Mouse (Mus musculus) liver, embryonic 15.5 days (tissue): Measurements from ENCODE around the gene Tcf20. TPM values are rescaled to one million over a fixed set of nuclear protein-coding genes. Genes with fewer than 3 reads are reported as not detected.

Experiments used
- ATAC-seq: fragments of 200-750 bp; cut with Nextera tagmentation; 2 replicates; pipeline ENCODE4 v1.8.0; 2017; ENCODE audit warnings: moderate number of reproducible peaks, mild to moderate bottlenecking, moderate library complexity; ENCODE audit not compliant: insufficient read depth
- H3K27ac ChIP-seq: fragments of 300-500 bp; sonication (generic); replicated peaks from 2 replicates; pipeline ENCODE4 v1.5.1; 2015; ENCODE audit warnings: mild to moderate bottlenecking, inconsistent platforms
- H3K27me3 ChIP-seq: fragments of 300-500 bp; sonication (generic); 2 replicates; pipeline ENCODE4 v1.6.1; 2015; ENCODE audit warnings: mild to moderate bottlenecking, inconsistent platforms
- H3K36me3 ChIP-seq: fragments of 300-500 bp; sonication (generic); replicated peaks from 2 replicates; pipeline ENCODE4 v1.6.1; 2015; ENCODE audit warnings: moderate library complexity, mild to moderate bottlenecking, inconsistent platforms
- H3K4me1 ChIP-seq: fragments of 300-500 bp; sonication (generic); replicated peaks from 2 replicates; pipeline ENCODE4 v1.6.1; 2015; ENCODE audit warnings: inconsistent platforms
- H3K4me2 ChIP-seq: fragments of 300-500 bp; sonication (generic); 2 replicates; pipeline ENCODE4 v1.6.1; 2015; ENCODE audit warnings: moderate library complexity, mild to moderate bottlenecking, inconsistent platforms
- H3K4me3 ChIP-seq: fragments of 300-500 bp; sonication (generic); replicated peaks from 2 replicates; pipeline ENCODE4 v1.5.1; 2015; ENCODE audit warnings: mild to moderate bottlenecking, inconsistent platforms
- H3K9ac ChIP-seq: fragments of 300-500 bp; sonication (generic); 2 replicates; pipeline ENCODE4 v1.6.1; 2015; ENCODE audit warnings: moderate library complexity, mild to moderate bottlenecking, inconsistent platforms
- H3K9me3 ChIP-seq: fragments of 300-500 bp; sonication (generic); replicated peaks from 2 replicates; pipeline ENCODE4 v1.6.1; 2016; ENCODE audit warnings: inconsistent platforms
- WGBS: fragments of 180-500 bp; shearing (Covaris S2); methylation state at CpG from one replicate; pipeline ENCODE4 v1.1.7; 2015; ENCODE audit warnings: mixed read lengths; ENCODE audit not compliant: insufficient replicate concordance; 5-methylcytosine and 5-hydroxymethylcytosine counted together
- polyA plus RNA-seq: library from polyadenylated mRNA; unstranded; fragments of >200 nt; fragmentation: Nextera tagmentation; extraction: Ambion mirVana; gene quantifications from 2 replicates; pipeline ENCODE4 v1.2.1, GENCODE M21; 2015

Gene Tcf20
- polyA plus RNA-seq, 1 experiment from 2014 or later: 2.1 TPM

DNA sequence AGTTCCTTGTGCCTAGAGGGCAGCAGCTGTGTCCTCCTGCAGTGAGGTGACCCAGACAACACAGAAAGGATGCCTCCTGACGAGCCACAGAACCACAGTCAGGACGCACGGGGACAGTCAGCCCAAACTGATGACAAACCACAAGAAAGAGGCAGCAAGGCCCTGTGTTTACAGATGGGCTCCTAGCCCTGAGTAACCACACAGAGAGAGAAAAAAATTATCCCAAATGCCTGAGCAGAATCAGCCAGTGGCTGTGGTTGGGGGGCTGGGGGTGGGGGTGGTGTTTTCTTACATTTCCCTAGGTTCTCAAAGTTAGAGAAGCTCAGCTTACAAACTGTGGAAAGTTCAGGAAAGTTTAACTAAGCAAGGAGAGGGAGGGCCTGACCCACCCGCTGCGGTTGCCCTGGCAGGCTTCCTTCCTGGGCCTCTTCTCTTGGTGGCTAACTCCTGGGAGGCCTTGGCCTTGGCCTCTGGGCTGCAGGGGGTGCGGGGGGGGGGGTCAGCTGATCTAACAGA is 18.4 kb downstream of the Tcf20 start:
- Histone ChIP-seq H3K4me3 (no peak overlapping the region), H3K27me3 (peaks cover 47% of the 10 kb centered on the region), H3K27ac (no peak overlapping the region), H3K4me2 (no peak overlapping the region), H3K9me3 (no peaks in the 10 kb centered on the region), H3K36me3 (no peaks in the 10 kb centered on the region), H3K4me1 (no peaks in the 10 kb centered on the region), H3K9ac (no peak overlapping the region)
- WGBS: 11% methylated on average over 6 of the region's 6 CpGs
- ATAC-seq: no peak

DNA sequence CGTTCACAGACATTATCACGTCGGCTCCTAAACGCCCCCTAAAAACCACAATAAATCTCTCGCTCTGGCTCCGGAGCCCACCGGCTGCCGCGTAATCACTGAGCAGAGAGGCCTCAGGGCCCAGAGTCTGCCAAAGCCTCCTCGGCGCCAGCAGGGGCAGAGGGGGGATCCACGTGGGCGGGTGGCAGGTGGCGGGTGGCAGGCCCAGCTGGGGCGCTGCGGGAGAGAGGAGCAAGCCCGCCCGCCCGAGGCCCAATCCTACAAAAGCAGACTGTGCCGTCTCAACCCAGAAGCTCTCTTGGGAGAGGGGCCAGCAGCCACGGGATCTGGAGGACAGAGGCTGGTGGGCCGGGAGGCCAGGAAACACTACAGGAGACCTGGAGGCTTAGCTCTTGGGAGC is 19.2 kb downstream of the Tcf20 start:
- H3K9me3 ChIP-seq: no peaks in the 10 kb centered on the region
- H3K27ac ChIP-seq: no peak overlapping the region
- no peak for ATAC-seq
- H3K9ac ChIP-seq: no peak overlapping the region
- H3K4me1 ChIP-seq: no peaks in the 10 kb centered on the region
- peaks cover 55% of the 10 kb centered on the region for H3K27me3 ChIP-seq
- H3K36me3 ChIP-seq: no peaks in the 10 kb centered on the region
- 4% methylated on average over 22 of the region's 22 CpGs for WGBS
- no peak overlapping the region for H3K4me2 ChIP-seq
- H3K4me3 ChIP-seq: no peak overlapping the region

DNA sequence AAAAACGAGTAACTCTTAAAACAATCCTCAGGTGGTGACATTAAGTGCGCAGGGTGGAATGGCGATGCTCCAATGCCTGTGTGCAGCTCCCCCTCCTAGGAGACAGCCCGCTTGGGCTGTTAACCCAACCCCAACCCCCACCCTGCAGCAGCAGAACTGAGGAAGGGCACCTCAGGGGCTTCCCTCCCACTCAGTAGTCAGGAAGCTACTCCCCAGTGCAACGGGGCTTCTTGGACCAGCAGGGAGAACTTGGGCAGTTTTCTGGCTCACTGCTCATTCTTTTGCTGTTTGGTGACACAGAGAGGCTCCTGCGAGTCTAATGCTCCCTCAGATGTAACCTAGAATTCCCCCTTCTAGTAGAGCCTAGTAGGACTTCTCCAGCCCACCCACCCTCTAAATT is 19.7 kb downstream of the Tcf20 start:
- 35% methylated on average over 6 of the region's 6 CpGs for WGBS
- H3K36me3 ChIP-seq: no peaks in the 10 kb centered on the region
- no peaks in the 10 kb centered on the region for H3K4me1 ChIP-seq
- no peaks in the 10 kb centered on the region for H3K9me3 ChIP-seq
- ATAC-seq: no peak
- no peak overlapping the region for H3K4me3 ChIP-seq
- no peak overlapping the region for H3K27ac ChIP-seq
- H3K27me3 ChIP-seq: peaks cover 59% of the 10 kb centered on the region
- H3K9ac ChIP-seq: no peak overlapping the region
- no peak overlapping the region for H3K4me2 ChIP-seq

DNA sequence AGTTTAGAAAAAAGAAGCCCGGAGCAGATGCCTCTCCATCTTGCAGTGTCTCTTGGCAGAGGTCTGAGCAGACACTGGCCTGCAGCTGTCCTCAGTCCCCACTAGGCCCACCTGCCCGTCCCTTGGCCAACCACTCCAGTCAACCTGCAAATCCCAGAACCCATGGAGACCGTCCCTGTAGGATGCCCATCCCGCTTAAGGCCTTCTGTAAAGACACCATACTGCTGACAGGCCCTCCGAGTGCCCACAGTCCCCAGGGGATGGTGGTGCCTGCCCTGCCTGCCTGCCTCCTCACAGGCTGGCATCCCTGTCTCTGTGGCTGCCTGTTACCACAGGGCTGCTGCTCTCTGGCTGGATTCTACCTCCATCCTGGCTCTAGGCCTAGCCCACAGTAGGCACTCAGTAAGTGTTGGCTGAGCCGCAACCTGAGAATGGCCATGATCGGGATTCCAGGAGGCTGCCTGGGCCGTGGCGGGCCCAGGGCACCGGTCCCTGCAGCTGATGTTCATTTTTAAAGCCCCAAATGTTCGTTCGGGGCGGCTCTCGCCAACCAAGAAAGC is 23.3 kb downstream of the Tcf20 start:
- H3K4me2 ChIP-seq: no peak overlapping the region
- ATAC-seq: no peak
- peaks cover 95% of the 10 kb centered on the region for H3K27me3 ChIP-seq
- no peak overlapping the region for H3K4me3 ChIP-seq
- H3K27ac ChIP-seq: no peak overlapping the region
- H3K4me1 ChIP-seq: peaks cover 5% of the 10 kb centered on the region; the same call in 1 of the 2 replicates
- 64% methylated on average over 14 of the region's 14 CpGs for WGBS
- H3K9me3 ChIP-seq: no peaks in the 10 kb centered on the region
- no peaks in the 10 kb centered on the region for H3K36me3 ChIP-seq
- no peak overlapping the region for H3K9ac ChIP-seq

DNA sequence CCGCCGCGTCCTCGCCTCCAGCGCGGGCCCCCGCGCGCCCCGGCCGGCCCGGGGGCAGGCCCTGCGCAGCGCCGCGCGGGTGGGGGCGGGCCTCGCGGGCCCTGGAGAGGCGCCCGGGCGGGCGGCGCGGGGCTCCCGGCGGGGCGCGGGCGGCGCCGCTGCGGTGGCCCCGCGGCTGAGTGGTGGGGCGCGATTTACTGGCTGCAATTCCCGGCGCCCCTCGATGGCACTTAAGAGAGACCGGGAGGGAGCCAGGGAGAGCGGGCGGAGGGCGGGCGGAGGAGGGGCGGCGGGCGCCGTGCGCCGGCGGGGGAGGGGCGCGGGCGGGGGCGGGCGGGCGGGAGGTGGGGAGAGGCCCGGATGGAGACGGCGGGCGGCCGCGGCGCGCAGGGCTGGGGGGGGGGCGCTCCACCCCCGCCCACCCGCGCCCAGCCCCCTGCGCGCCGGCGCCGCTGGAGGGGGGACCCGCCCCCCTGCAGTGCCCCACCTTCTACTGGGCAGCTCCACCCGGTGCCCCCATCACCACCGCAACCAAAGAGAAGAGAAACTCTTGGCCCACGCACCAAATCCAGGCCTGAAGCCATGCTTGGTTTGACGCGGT is 24.0 kb downstream of the Tcf20 start:
- H3K27me3 ChIP-seq: peaks cover 96% of the 10 kb centered on the region
- no peaks in the 10 kb centered on the region for H3K9me3 ChIP-seq
- H3K36me3 ChIP-seq: no peaks in the 10 kb centered on the region
- peak overlapping the region; percentile 55 for H3K4me2 ChIP-seq
- 12% methylated on average over 6 of the region's 82 CpGs for WGBS
- H3K4me1 ChIP-seq: peaks cover 5% of the 10 kb centered on the region; the same call in 1 of the 2 replicates
- peak; percentile 22; the same call in 1 of the 2 replicates for ATAC-seq
- peak overlapping the region; percentile 29; the same call in 1 of the 2 replicates for H3K4me3 ChIP-seq
- no peak overlapping the region for H3K27ac ChIP-seq
- no peak overlapping the region for H3K9ac ChIP-seq

DNA sequence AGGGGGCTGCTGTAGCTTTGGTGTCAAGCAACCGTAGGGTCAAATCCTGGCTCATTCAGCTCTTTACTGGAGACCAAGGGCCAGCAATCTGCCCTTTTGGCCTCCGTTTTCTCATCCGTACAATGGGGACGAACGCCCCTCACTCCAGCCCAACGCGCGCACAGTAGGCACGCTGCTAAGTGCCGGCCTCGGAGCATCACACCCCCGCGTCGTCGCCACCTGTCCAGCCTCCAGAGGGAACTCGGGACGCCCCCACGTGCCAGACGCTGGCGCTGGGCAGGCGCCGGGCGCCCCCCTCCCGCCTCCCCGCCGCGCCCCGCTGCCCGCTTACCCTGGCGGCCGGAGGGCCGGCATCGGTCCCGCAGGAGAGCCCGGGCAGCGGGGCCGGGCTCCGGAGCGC is 24.6 kb downstream of the Tcf20 start:
- Histone ChIP-seq H3K4me3 (peak overlapping the region; percentile 39), H3K9ac (no peak overlapping the region), H3K4me1 (peaks cover 5% of the 10 kb centered on the region; the same call in 1 of the 2 replicates), H3K36me3 (no peaks in the 10 kb centered on the region), H3K27ac (no peak overlapping the region), H3K4me2 (peak overlapping the region; percentile 64), H3K27me3 (peaks cover 96% of the 10 kb centered on the region), H3K9me3 (no peaks in the 10 kb centered on the region)
- ATAC-seq: no peak
- 6% methylated on average over 38 of the region's 39 CpGs for WGBS

DNA sequence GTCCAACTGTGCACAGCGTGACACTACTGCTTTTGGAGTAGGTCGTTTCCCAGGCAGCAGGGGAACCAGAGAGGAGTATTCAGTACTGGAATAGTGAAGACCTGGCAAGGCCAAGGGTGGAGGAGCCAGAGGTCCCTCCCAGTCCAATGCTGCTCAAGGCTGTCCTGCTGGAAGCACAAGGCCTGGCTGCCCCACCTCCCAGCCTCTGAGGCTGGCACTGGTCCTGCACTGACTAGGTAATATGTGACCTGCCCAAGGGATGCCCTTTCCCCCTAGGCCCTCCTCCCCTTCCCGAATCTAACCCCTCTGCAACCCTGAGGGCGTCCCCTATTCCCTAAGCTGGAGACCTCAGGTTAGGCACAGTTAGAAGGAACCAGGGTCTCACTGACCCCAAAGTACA is 25.1 kb downstream of the Tcf20 start:
- no peak for ATAC-seq
- peaks cover 96% of the 10 kb centered on the region for H3K27me3 ChIP-seq
- H3K4me1 ChIP-seq: peaks cover 5% of the 10 kb centered on the region; the same call in 1 of the 2 replicates
- H3K4me3 ChIP-seq: no peak overlapping the region
- 39% methylated on average over 4 of the region's 4 CpGs for WGBS
- H3K36me3 ChIP-seq: no peaks in the 10 kb centered on the region
- H3K27ac ChIP-seq: no peak overlapping the region
- no peak overlapping the region for H3K9ac ChIP-seq
- no peaks in the 10 kb centered on the region for H3K9me3 ChIP-seq
- no peak overlapping the region for H3K4me2 ChIP-seq

DNA sequence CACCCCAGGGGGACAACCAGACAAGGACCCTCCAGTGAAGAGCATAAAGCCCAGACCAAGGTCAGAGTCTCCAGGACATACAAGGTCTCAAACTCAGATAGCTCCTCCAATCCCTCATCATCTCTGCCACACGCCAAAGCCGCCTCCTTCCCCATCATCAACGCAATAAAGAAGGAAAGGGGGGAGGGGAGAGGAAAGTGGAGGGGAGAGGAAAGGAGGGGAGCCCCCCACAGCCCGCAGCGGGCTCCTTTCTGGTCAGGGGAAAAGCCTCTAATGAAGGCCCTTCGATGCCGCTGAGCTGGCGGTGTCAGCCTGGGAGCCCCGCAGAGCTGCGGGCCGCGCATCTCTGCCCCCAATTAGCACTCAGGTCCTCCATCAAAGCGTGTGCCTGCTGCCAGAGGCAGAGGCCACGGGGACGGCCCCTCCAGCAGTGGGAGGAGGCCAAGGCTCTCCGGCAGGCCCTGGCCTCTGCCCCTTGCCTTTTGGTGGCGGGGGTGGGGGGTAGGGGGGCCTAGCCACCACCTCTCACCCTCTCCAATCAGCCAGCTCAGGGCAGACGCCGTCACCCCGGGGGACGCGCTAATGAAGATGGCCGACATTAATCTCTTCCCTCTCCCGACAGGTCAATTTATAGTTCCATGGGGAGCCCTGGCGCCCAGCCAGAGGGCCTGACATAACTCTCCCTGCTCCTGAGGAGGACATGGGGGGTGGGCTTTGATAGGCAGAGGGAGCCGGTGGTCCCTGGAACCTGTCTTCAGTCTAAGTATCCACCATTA is 26.7 kb downstream of the Tcf20 start:
- no peaks in the 10 kb centered on the region for H3K9me3 ChIP-seq
- H3K4me1 ChIP-seq: peaks cover 5% of the 10 kb centered on the region; the same call in 1 of the 2 replicates
- 5% methylated on average over 26 of the region's 26 CpGs for WGBS
- peaks cover 90% of the 10 kb centered on the region for H3K27me3 ChIP-seq
- no peaks in the 10 kb centered on the region for H3K36me3 ChIP-seq
- no peak overlapping the region for H3K4me3 ChIP-seq
- H3K27ac ChIP-seq: no peak overlapping the region
- ATAC-seq: no peak
- no peak overlapping the region for H3K9ac ChIP-seq
- no peak overlapping the region for H3K4me2 ChIP-seq

DNA sequence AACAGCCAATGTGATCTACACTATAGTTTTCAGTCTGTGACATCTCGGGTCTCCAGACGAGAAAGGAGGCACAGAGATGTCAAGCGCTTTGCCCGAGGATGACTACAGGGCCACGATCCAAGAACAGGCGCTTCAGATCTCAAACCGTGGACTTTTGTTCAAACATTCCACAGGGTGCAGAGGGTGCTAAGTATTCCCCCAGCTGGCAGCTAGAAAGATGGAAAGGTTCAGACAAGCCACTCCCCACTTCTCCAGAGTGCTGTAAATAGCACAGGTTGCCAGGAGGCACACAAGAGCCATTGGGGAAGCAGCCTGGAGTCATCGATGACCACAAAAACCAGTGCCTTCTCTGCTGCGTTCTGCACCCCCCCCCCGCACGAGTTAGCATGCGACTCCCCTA is 28.5 kb downstream of the Tcf20 start:
- H3K36me3 ChIP-seq: no peaks in the 10 kb centered on the region
- peaks cover 81% of the 10 kb centered on the region for H3K27me3 ChIP-seq
- no peak overlapping the region for H3K27ac ChIP-seq
- no peak overlapping the region for H3K9ac ChIP-seq
- ATAC-seq: no peak
- no peak overlapping the region for H3K4me3 ChIP-seq
- no peaks in the 10 kb centered on the region for H3K9me3 ChIP-seq
- H3K4me1 ChIP-seq: peaks cover 5% of the 10 kb centered on the region; the same call in 1 of the 2 replicates
- no peak overlapping the region for H3K4me2 ChIP-seq
- 30% methylated on average over 12 of the region's 12 CpGs for WGBS

DNA sequence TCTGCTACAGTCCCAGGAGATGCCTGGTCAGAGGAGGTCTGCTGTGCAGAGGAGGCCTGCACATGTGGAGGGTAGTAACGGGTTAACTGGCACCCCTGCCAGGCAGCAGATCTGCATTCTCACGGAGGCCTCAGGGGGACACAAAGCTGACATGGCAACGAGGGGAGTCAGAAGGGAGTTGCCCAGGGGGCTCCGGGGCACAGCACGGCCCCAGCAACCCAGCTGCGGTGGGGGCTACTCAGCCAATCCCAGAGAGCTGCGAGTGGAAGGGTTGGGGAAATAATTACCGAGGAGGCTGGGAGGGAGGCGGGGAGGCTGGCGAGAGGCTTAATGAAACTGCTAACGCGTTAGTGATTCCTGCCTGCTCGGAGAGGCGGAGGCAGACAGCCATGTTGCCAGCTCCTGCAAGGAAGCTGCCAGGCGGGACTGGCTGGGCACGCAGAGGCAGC is 29.4 kb downstream of the Tcf20 start:
- H3K4me3 ChIP-seq: no peak overlapping the region
- H3K4me1 ChIP-seq: peaks cover 5% of the 10 kb centered on the region; the same call in 1 of the 2 replicates
- no peak for ATAC-seq
- H3K27ac ChIP-seq: no peak overlapping the region
- peaks cover 82% of the 10 kb centered on the region for H3K27me3 ChIP-seq
- H3K4me2 ChIP-seq: no peak overlapping the region
- H3K9me3 ChIP-seq: no peaks in the 10 kb centered on the region
- no peaks in the 10 kb centered on the region for H3K36me3 ChIP-seq
- 14% methylated on average over 16 of the region's 16 CpGs for WGBS
- H3K9ac ChIP-seq: no peak overlapping the region

DNA sequence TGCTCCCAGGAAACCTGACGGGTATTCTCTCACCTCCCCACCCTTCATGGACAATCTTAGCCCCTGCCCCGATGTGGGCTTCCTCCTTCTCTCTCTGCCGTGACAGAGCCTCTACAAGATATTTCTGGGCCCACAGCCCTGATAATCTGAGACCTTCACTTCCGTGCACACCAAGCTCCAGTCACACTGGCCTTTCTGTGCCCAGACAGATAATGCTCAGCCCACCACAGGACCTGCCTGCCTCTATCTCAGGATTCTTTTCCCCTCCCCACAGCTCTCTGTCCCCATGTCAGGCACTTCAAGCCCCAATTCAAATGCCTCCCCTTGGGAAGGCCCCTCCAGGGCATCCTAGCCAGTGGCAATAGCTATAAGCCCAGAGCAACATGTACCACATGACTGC is 31.0 kb downstream of the Tcf20 start:
- H3K27me3 ChIP-seq: peaks cover 82% of the 10 kb centered on the region
- 11% methylated on average over 4 of the region's 4 CpGs for WGBS

More for the DNA sequence above, 31.0 kb downstream of the Tcf20 start:
- Histone ChIP-seq H3K36me3 (no peaks in the 10 kb centered on the region), H3K4me3 (no peak overlapping the region), H3K27ac (no peak overlapping the region), H3K4me2 (no peak overlapping the region), H3K4me1 (peaks cover 5% of the 10 kb centered on the region; the same call in 1 of the 2 replicates), H3K9ac (no peak overlapping the region), H3K9me3 (no peaks in the 10 kb centered on the region)
- no peak for ATAC-seq
